ENCODE assay signal across 10 mouse cellular contexts in the genomic region with DNA sequence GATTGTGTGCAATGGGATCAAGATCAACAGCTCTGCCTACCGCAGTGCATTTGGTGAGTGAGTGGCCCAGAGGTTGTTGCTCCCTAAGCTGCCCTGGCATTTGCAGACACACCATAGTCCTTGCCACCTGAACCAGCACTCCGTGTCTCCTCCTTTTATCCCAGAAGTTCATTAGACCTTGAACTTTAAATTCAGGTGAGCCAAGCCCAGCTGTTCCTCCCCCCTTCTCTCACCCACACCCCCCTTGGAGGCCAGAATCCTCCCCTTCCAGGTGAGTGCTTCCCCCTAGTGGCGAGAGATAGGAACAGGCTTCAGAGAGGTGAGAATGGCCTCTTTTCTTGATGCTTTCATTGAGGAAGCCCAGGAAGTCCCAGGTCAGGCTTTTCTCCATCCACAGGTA. TPM values are rescaled to one million over a fixed set of nuclear protein-coding genes. Genes with fewer than 3 reads are reported as not detected.
DNase-seq lines count a peak whose midpoint lies in the region; ATAC-seq and TF ChIP-seq lines count a peak whose summit lies in the region.
"Had no signal": no experiment of that assay in that cellular context is flagged by ENCODE, and none has a peak within 500 bp of the region (broad histone marks: within the 10 kb centered on the region; RNA-seq: fewer than 3 reads in every experiment).

No protein-coding gene starts in this region.

- 40% methylated on average over 3 of the region's 3 CpGs for WGBS in heart, embryonic 11.5 days (ENCODE audit: insufficient replicate concordance)
- 46% methylated on average over 3 of the region's 3 CpGs for WGBS in hindbrain, embryonic 16.5 days

- peaks cover 10% of the 10 kb centered on the region for H3K36me3 ChIP-seq in heart, embryonic 11.5 days (ENCODE audit: control insufficient read depth, insufficient read depth, low read length)
- peaks cover 11% of the 10 kb centered on the region; the same call in 1 of the 2 replicates for H3K36me3 ChIP-seq in hindbrain, embryonic 16.5 days (ENCODE audit: control insufficient read depth, insufficient read depth, low read length)

- ATAC-seq in heart, embryonic 11.5 days (replicated peaks; ENCODE audit: insufficient number of reproducible peaks, low FRiP score, low TSS enrichment) = 0 out of 2 replicates have a peak, but pooled peaks have one; percentile 25
- ATAC-seq in hindbrain, embryonic 16.5 days = no peak

- H3K4me2 ChIP-seq in heart, embryonic 11.5 days = no peak overlapping the region
- no peak overlapping the region for H3K4me2 ChIP-seq in hindbrain, embryonic 16.5 days (ENCODE audit: low read length)
- H3K4me2 ChIP-seq: embryonic facial prominence, embryonic 15.5 days had no signal

- H3K9me3 ChIP-seq in heart, embryonic 11.5 days (replicated peaks; ENCODE audit: control insufficient read depth, low read length) = no peaks in the 10 kb centered on the region
- no peaks in the 10 kb centered on the region for H3K9me3 ChIP-seq in hindbrain, embryonic 16.5 days (ENCODE audit: control insufficient read depth, low read length)
- H3K9me3 ChIP-seq: embryonic facial prominence, embryonic 15.5 days had no signal

- no peak for TF ChIP-seq POLR2A in bone marrow macrophage, adult 2 months (IDR thresholded peaks at IDR 0.05; ENCODE audit: borderline replicate concordance, low read depth, low read length)

- H3K9ac ChIP-seq in heart, embryonic 11.5 days (ENCODE audit: low read depth, low read length) = no peak overlapping the region
- no peak overlapping the region for H3K9ac ChIP-seq in hindbrain, embryonic 16.5 days (ENCODE audit: low read depth, low read length)
- H3K9ac ChIP-seq: embryonic facial prominence, embryonic 15.5 days had no signal

- H3K4me3 ChIP-seq in heart, embryonic 11.5 days (ENCODE audit: low read depth, low read length) = no peak overlapping the region
- no peak overlapping the region for H3K4me3 ChIP-seq in bone marrow macrophage, adult 2 months (ENCODE audit: insufficient read depth, low read length)
- no peak overlapping the region for H3K4me3 ChIP-seq in hindbrain, embryonic 16.5 days (ENCODE audit: low read length)
- H3K4me3 ChIP-seq: embryonic facial prominence, embryonic 15.5 days; megakaryocyte, embryonic 14.5 days had no signal

- peak; percentile 97 for TF ChIP-seq CTCF in bone marrow macrophage, adult 2 months (IDR thresholded peaks at IDR 0.05; ENCODE audit: low read depth, low read length)

- H3K27ac ChIP-seq in heart, embryonic 11.5 days (ENCODE audit: low read depth, low read length) = no peak overlapping the region
- no peak overlapping the region for H3K27ac ChIP-seq in bone marrow macrophage, adult 2 months (ENCODE audit: insufficient read depth, low read depth, low read length)
- H3K27ac ChIP-seq in hindbrain, embryonic 16.5 days (ENCODE audit: low read depth, low read length) = no peak overlapping the region
- H3K27ac ChIP-seq: embryonic facial prominence, embryonic 15.5 days had no signal

- no peaks in the 10 kb centered on the region for H3K4me1 ChIP-seq in heart, embryonic 11.5 days (ENCODE audit: control insufficient read depth, insufficient read depth, low read length)
- no peaks in the 10 kb centered on the region for H3K4me1 ChIP-seq in bone marrow macrophage, adult 2 months (ENCODE audit: control insufficient read depth, insufficient read depth, low read length)
- H3K4me1 ChIP-seq in hindbrain, embryonic 16.5 days (ENCODE audit: control insufficient read depth, insufficient read depth, low read depth, low read length) = no peaks in the 10 kb centered on the region
- H3K4me1 ChIP-seq: embryonic facial prominence, embryonic 15.5 days had no signal

- H3K27me3 ChIP-seq in heart, embryonic 11.5 days (ENCODE audit: control insufficient read depth, insufficient read depth, low read length) = no peaks in the 10 kb centered on the region
- H3K27me3 ChIP-seq in hindbrain, embryonic 16.5 days (replicated peaks; ENCODE audit: control insufficient read depth, insufficient read depth, low read length) = no peaks in the 10 kb centered on the region
- H3K27me3 ChIP-seq: embryonic facial prominence, embryonic 15.5 days had no signal

- no peak for DNase-seq in heart, adult 8-10 months (ENCODE audit: low spot score)
- peak; percentile 25 for DNase-seq in CD4-positive helper T cell, adult 2 months (ENCODE audit: low read depth, low spot score)
- DNase-seq in kidney, adult 9 months = peak; percentile 85
- DNase-seq in retina, postnatal 1 day = peak; percentile 72
- no peak for DNase-seq in ovary, postnatal 36 days (ENCODE audit: low spot score)

RNA-seq across cellular contexts. Expression of a gene that starts 19.3 kb away (rescaled TPM):
- 15.6 and 18.9 TPM in 2 replicates for polyA plus RNA-seq in heart, embryonic 11.5 days (2014; fragmentation: Nextera tagmentation; extraction: Ambion mirVana)
- total RNA-seq in heart, adult 8-10 months (2022) = 10 to 100 TPM; 21.1 to 29.9 (median 25.6) TPM
- polyA plus RNA-seq in bone marrow macrophage, adult 2 months (2012; ENCODE audit: insufficient read depth, insufficient read length, missing spikeins) = 13.6 and 16.1 TPM in 2 replicates
- polyA plus RNA-seq in hindbrain, embryonic 16.5 days (2015; fragmentation: Nextera tagmentation; extraction: Ambion mirVana) = 15.8 and 19.2 TPM in 2 replicates

RNA-seq across cellular contexts. Expression of a gene that starts 39.1 kb away (rescaled TPM):
- 24.5 and 25.1 TPM in 2 replicates for polyA plus RNA-seq in heart, embryonic 11.5 days (2014; fragmentation: Nextera tagmentation; extraction: Ambion mirVana)
- 10 to 100 TPM; 21.8 to 24.1 (median 23.6) TPM for total RNA-seq in heart, adult 8-10 months (2022)
- 15.5 and 15.6 TPM in 2 replicates for polyA plus RNA-seq in bone marrow macrophage, adult 2 months (2012; ENCODE audit: insufficient read depth, insufficient read length, missing spikeins)
- polyA plus RNA-seq in hindbrain, embryonic 16.5 days (2015; fragmentation: Nextera tagmentation; extraction: Ambion mirVana) = 24.5 and 25.0 TPM in 2 replicates

RNA-seq across cellular contexts. Expression of a gene that starts 49.6 kb away (rescaled TPM):
- 57.9 and 62.0 TPM in 2 replicates for polyA plus RNA-seq in heart, embryonic 11.5 days (2014; fragmentation: Nextera tagmentation; extraction: Ambion mirVana)
- 1 to 10 TPM; 3.7 to 5.2 (median 4.6) TPM for total RNA-seq in heart, adult 8-10 months (2022)
- not detected in 2 replicates for polyA plus RNA-seq in bone marrow macrophage, adult 2 months (2012; ENCODE audit: insufficient read depth, insufficient read length, missing spikeins)
- polyA plus RNA-seq in hindbrain, embryonic 16.5 days (2015; fragmentation: Nextera tagmentation; extraction: Ambion mirVana) = 237 and 252 TPM in 2 replicates

RNA-seq across cellular contexts. Expression of a gene that starts 54.3 kb away (rescaled TPM):
- polyA plus RNA-seq in heart, embryonic 11.5 days (2014; fragmentation: Nextera tagmentation; extraction: Ambion mirVana) = 182 and 200 TPM in 2 replicates
- 100 to 1,000 TPM; 159 to 182 (median 170) TPM for total RNA-seq in heart, adult 8-10 months (2022)
- polyA plus RNA-seq in bone marrow macrophage, adult 2 months (2012; ENCODE audit: insufficient read depth, insufficient read length, missing spikeins) = 71.9 and 88.4 TPM in 2 replicates
- 204 and 210 TPM in 2 replicates for polyA plus RNA-seq in hindbrain, embryonic 16.5 days (2015; fragmentation: Nextera tagmentation; extraction: Ambion mirVana)

Comparison
In these comparisons a context has a peak if more than half of its experiments do, and no peak if none do; other contexts are left out.
1. DNase-seq: peak in CD4-positive helper T cell, adult 2 months (single experiment), kidney, adult 9 months (single experiment) and retina, postnatal 1 day (single experiment); none in heart, adult 8-10 months (single experiment) and ovary, postnatal 36 days (single experiment).
2. RNA of a gene that starts 49.6 kb away (polyA plus RNA-seq): 237 to 252 TPM in hindbrain, embryonic 16.5 days and 57.9 to 62.0 TPM in heart, embryonic 11.5 days; not detected in bone marrow macrophage, adult 2 months; every median in the first group is over 10 times any median in the second.